Mouse (Mus musculus) heart, postnatal 25 days (tissue): ENCODE results near the gene Traf1. TPM values are rescaled to one million over a fixed set of nuclear protein-coding genes. Genes with fewer than 3 reads are reported as not detected.

Experiments used
- DNase-seq: peaks from one replicate; pipeline ENCODE4 v3.0.0; 2022; ENCODE audit warnings: low spot score
- intact Hi-C: fragments of 180-260 bp; cut with DNase I; formaldehyde crosslinking; loops from one replicate; pipeline ENCODE4 v1.15.1; 2025
- total RNA-seq, 2 experiments: library from RNA; stranded (reverse); gene quantifications; 2 replicates each; pipeline ENCODE4 v1.2.3; 2021

Gene Traf1
- total RNA-seq, 2 experiments from 2014 or later, result 1.0 to 1.3 TPM

GRCm38 (mm10) chr2:34906426-34906825 is 55.1 kb downstream of the Traf1 start:
- DNase-seq, result no peak
- intact Hi-C loops, result no loop called here

- peak; percentile 98 for DNase-seq
- intact Hi-C loops, result loop anchor here (5.0 kb wide), 1 partner anchor 67 kb away; no protein-coding TSS in a partner anchor
These were observed 56.6 kb downstream of the Traf1 start for GRCm38 (mm10) chr2:34904849-34905542.

GRCm38 (mm10) chr2:34903652-34904405 is 57.7 kb downstream of the Traf1 start:
- intact Hi-C loops, result loop anchor here (2.0 to 5.0 kb wide), 2 partner anchors 31 to 68 kb away; no protein-coding TSS in a partner anchor
- no peak for DNase-seq

GRCm38 (mm10) chr2:34903191-34903590 is 58.4 kb downstream of the Traf1 start:
- intact Hi-C loops, result loop anchor here (2.0 to 5.0 kb wide), 2 partner anchors 30 to 69 kb away; no protein-coding TSS in a partner anchor
- no peak for DNase-seq

GRCm38 (mm10) chr2:34902731-34903130 is 58.8 kb downstream of the Traf1 start:
- intact Hi-C loops, result loop anchor here (2.0 to 5.0 kb wide), 2 partner anchors 30 to 70 kb away; no protein-coding TSS in a partner anchor
- DNase-seq, result no peak

- no peak for DNase-seq
- intact Hi-C loops, result loop anchor here (2.0 to 5.0 kb wide), 2 partner anchors 29 to 71 kb away; no protein-coding TSS in a partner anchor
These were observed 59.8 kb downstream of the Traf1 start for GRCm38 (mm10) chr2:34901726-34902125.

- intact Hi-C loops, result loop anchor here (5.0 kb wide), 1 partner anchor 72 kb away; no protein-coding TSS in a partner anchor
These were observed 61.2 kb downstream of the Traf1 start for GRCm38 (mm10) chr2:34900412-34900811.

GRCm38 (mm10) chr2:34899682-34900081 is 61.9 kb downstream of the Traf1 start:
- no peak for DNase-seq
- intact Hi-C loops, result loop anchor here (5.0 kb wide), 2 partner anchors 73 to 117 kb away; no protein-coding TSS in a partner anchor

More at GRCm38 (mm10) chr2:34900412-34900811, 61.2 kb downstream of the Traf1 start:
- no peak for DNase-seq

- intact Hi-C loops, result loop anchor here (5.0 kb wide), 1 partner anchor 116 kb away; no protein-coding TSS in a partner anchor
- no peak for DNase-seq
These were observed 63.8 kb downstream of the Traf1 start for GRCm38 (mm10) chr2:34897820-34898219.

GRCm38 (mm10) chr2:34896821-34897460 is 64.6 kb downstream of the Traf1 start:
- intact Hi-C loops, result loop anchor here (5.0 kb wide), 1 partner anchor 115 kb away; no protein-coding TSS in a partner anchor
- DNase-seq, result no peak

- no peak for DNase-seq
- intact Hi-C loops, result loop anchor here (5.0 kb wide), 1 partner anchor 113 kb away; no protein-coding TSS in a partner anchor
These were observed 66.0 kb downstream of the Traf1 start for GRCm38 (mm10) chr2:34895503-34896113.

- intact Hi-C loops, result no loop called here
- DNase-seq, result no peak
These were observed 67.6 kb downstream of the Traf1 start for GRCm38 (mm10) chr2:34893950-34894349.

Other genes with a start within 250 kb of the Traf1 start
- gene Gapvd1, start 206.5 kb downstream of the Traf1 start, total RNA-seq, result 10 to 100 TPM; 35.6 to 38.0 TPM
- 100 to 1,000 TPM; 686 to 854 TPM for gene Hspa5, start 189.8 kb downstream of the Traf1 start, total RNA-seq
- 10 to 100 TPM; 11.3 to 15.5 TPM for gene Rabepk, start 161.9 kb downstream of the Traf1 start, total RNA-seq
- gene Fbxw2, start 135.5 kb downstream of the Traf1 start, total RNA-seq, result 10 to 100 TPM; 41.9 to 45.2 TPM
- gene Gm34653, start 128.8 kb downstream of the Traf1 start, total RNA-seq, result not detected
- under 1 TPM; 0.57 to 0.98 TPM for gene Cutal, start 87.4 kb downstream of the Traf1 start, total RNA-seq
- gene Psmd5, start 86.8 kb downstream of the Traf1 start, total RNA-seq, result 10 to 100 TPM; 11.9 to 16.3 TPM
- 1 to 10 TPM in 1 of 2 experiments, under 1 TPM in 1; 0.70 to 1.1 TPM for gene Phf19, start 47.7 kb downstream of the Traf1 start, total RNA-seq
- gene Hc, start 99.7 kb upstream of the Traf1 start, total RNA-seq, result not detected
- not detected for gene AI182371, start 139.8 kb upstream of the Traf1 start, total RNA-seq
- gene Cntrl, start 147.7 kb upstream of the Traf1 start, total RNA-seq, result 1 to 10 TPM; 6.5 to 7.1 TPM
- gene Rab14, start 239.3 kb upstream of the Traf1 start, total RNA-seq, result 100 to 1,000 TPM; 117 to 136 TPM